Mouse (Mus musculus) lung, embryonic 16.5 days (tissue): Measurements from ENCODE around the gene Adgrv1. TPM values are rescaled to one million over a fixed set of nuclear protein-coding genes. Genes with fewer than 3 reads are reported as not detected.

Experiments used
- ATAC-seq: fragments of 200-750 bp; cut with Nextera tagmentation; 2 replicates; pipeline ENCODE4 v1.8.0; 2017; ENCODE audit warnings: low read depth, mild to moderate bottlenecking, moderate library complexity
- H3K27ac ChIP-seq: fragments of 300-500 bp; sonication (generic); 2 replicates; pipeline ENCODE4 v1.5.1; 2014; ENCODE audit warnings: mild to moderate bottlenecking, control low read depth, low read length
- H3K27me3 ChIP-seq: fragments of 300-500 bp; sonication (generic); 2 replicates; pipeline ENCODE4 v1.6.1; 2014; ENCODE audit warnings: low read depth, low read length, mixed read lengths; ENCODE audit not compliant: control insufficient read depth, insufficient read depth
- H3K36me3 ChIP-seq: fragments of 300-500 bp; sonication (generic); 2 replicates; pipeline ENCODE4 v1.6.1; 2014; ENCODE audit warnings: low read length; ENCODE audit not compliant: control insufficient read depth, insufficient read depth
- H3K4me1 ChIP-seq: fragments of 300-500 bp; sonication (generic); replicated peaks from 2 replicates; pipeline ENCODE4 v1.6.1; 2014; ENCODE audit warnings: low read length, mixed read lengths; ENCODE audit not compliant: control insufficient read depth, insufficient read depth
- H3K4me2 ChIP-seq: fragments of 300-500 bp; sonication (generic); 2 replicates; pipeline ENCODE4 v1.6.1; 2014; ENCODE audit warnings: low read depth, low read length, control low read depth
- H3K4me3 ChIP-seq: fragments of 300-500 bp; sonication (generic); 2 replicates; pipeline ENCODE4 v1.5.1; 2014; ENCODE audit warnings: mild to moderate bottlenecking, low read length, control low read depth
- H3K9ac ChIP-seq: fragments of 300-500 bp; sonication (generic); 2 replicates; pipeline ENCODE4 v1.6.1; 2014; ENCODE audit warnings: low read length, control low read depth
- H3K9me3 ChIP-seq: fragments of 300-500 bp; sonication (generic); 2 replicates; pipeline ENCODE4 v1.6.1; 2016; ENCODE audit warnings: low read length; ENCODE audit not compliant: control insufficient read depth
- WGBS: fragments of 180-500 bp; shearing (Covaris S2); extraction: QIAGEN DNeasy Blood & Tissue Kit; methylation state at CpG from one replicate; pipeline ENCODE4 v1.1.7; 2014; 5-methylcytosine and 5-hydroxymethylcytosine counted together
- polyA plus RNA-seq: library from polyadenylated mRNA; unstranded; fragments of >200 nt; fragmentation: Nextera tagmentation; extraction: Ambion mirVana; gene quantifications from 2 replicates; pipeline ENCODE4 v1.2.1, GENCODE M21; 2015

The Adgrv1 gene
- polyA plus RNA-seq, 1 experiment from 2014 or later, result 1.3 TPM

- WGBS, result 40% methylated on average over 7 of the region's 7 CpGs
- no peak overlapping the region for H3K4me2 ChIP-seq
- no peak overlapping the region for H3K9ac ChIP-seq
Observed at GRCm38 (mm10) chr13:81314306-81315120, 318.4 kb downstream of the Adgrv1 start.

GRCm38 (mm10) chr13:81312148-81312547, 320.8 kb downstream of the Adgrv1 start:
- Histone ChIP-seq H3K36me3 (no peaks in the 10 kb centered on the region), H3K4me3 (no peak overlapping the region), H3K4me1 (no peaks in the 10 kb centered on the region; the same call in 1 of the 2 replicates), H3K9ac (no peak overlapping the region), H3K9me3 (no peaks in the 10 kb centered on the region), H3K27me3 (no peaks in the 10 kb centered on the region), H3K4me2 (no peak overlapping the region), H3K27ac (no peak overlapping the region)
- 53% methylated on average over 5 of the region's 5 CpGs for WGBS
- no peak for ATAC-seq

More at GRCm38 (mm10) chr13:81314306-81315120, 318.4 kb downstream of the Adgrv1 start:
- Histone ChIP-seq H3K36me3 (no peaks in the 10 kb centered on the region), H3K4me1 (no peaks in the 10 kb centered on the region; the same call in 1 of the 2 replicates), H3K9me3 (no peaks in the 10 kb centered on the region), H3K27me3 (no peaks in the 10 kb centered on the region), H3K27ac (no peak overlapping the region), H3K4me3 (no peak overlapping the region)
- peak; percentile 83 for ATAC-seq

GRCm38 (mm10) chr13:81300851-81301250, 332.1 kb downstream of the Adgrv1 start:
- WGBS, result 62% methylated on average over 1 of the region's 1 CpGs
- no peaks in the 10 kb centered on the region for H3K4me1 ChIP-seq
- no peaks in the 10 kb centered on the region for H3K9me3 ChIP-seq
- H3K4me3 ChIP-seq, result no peak overlapping the region
- ATAC-seq, result no peak
- no peak overlapping the region for H3K27ac ChIP-seq
- no peak overlapping the region for H3K4me2 ChIP-seq
- H3K36me3 ChIP-seq, result no peaks in the 10 kb centered on the region
- no peak overlapping the region for H3K9ac ChIP-seq
- H3K27me3 ChIP-seq, result no peaks in the 10 kb centered on the region

GRCm38 (mm10) chr13:81294106-81294505, 338.8 kb downstream of the Adgrv1 start:
- Histone ChIP-seq H3K27ac (no peak overlapping the region), H3K9ac (no peak overlapping the region), H3K4me1 (no peaks in the 10 kb centered on the region), H3K9me3 (no peaks in the 10 kb centered on the region), H3K4me3 (no peak overlapping the region), H3K36me3 (no peaks in the 10 kb centered on the region), H3K27me3 (no peaks in the 10 kb centered on the region), H3K4me2 (no peak overlapping the region)
- ATAC-seq, result no peak
- 19% methylated on average over 1 of the region's 1 CpGs for WGBS

GRCm38 (mm10) chr13:81282193-81282592, 350.8 kb downstream of the Adgrv1 start:
- H3K4me1 ChIP-seq, result peaks cover 3% of the 10 kb centered on the region; the same call in 1 of the 2 replicates
- H3K9ac ChIP-seq, result no peak overlapping the region
- no peak overlapping the region for H3K4me2 ChIP-seq
- no peak for ATAC-seq
- H3K4me3 ChIP-seq, result no peak overlapping the region
- H3K9me3 ChIP-seq, result no peaks in the 10 kb centered on the region
- WGBS, result 71% methylated on average over 6 of the region's 6 CpGs
- no peak overlapping the region for H3K27ac ChIP-seq
- no peaks in the 10 kb centered on the region for H3K27me3 ChIP-seq
- no peaks in the 10 kb centered on the region for H3K36me3 ChIP-seq

GRCm38 (mm10) chr13:81280650-81281229, 352.2 kb downstream of the Adgrv1 start:
- Histone ChIP-seq H3K27ac (no peak overlapping the region), H3K4me2 (no peak overlapping the region), H3K27me3 (no peaks in the 10 kb centered on the region), H3K36me3 (no peaks in the 10 kb centered on the region), H3K4me1 (peaks cover 3% of the 10 kb centered on the region; the same call in 1 of the 2 replicates), H3K9me3 (no peaks in the 10 kb centered on the region), H3K4me3 (no peak overlapping the region), H3K9ac (no peak overlapping the region)
- ATAC-seq, result no peak
- WGBS, result 95% methylated on average over 1 of the region's 1 CpGs

- no peaks in the 10 kb centered on the region for H3K27me3 ChIP-seq
- no peak for ATAC-seq
- H3K4me3 ChIP-seq, result no peak overlapping the region
- peaks cover 3% of the 10 kb centered on the region; the same call in 1 of the 2 replicates for H3K4me1 ChIP-seq
- 63% methylated on average over 5 of the region's 5 CpGs for WGBS
- H3K36me3 ChIP-seq, result no peaks in the 10 kb centered on the region
- H3K27ac ChIP-seq, result 0 out of 2 replicates have a peak overlapping the region, but pooled peaks have one; percentile 1
- no peak overlapping the region for H3K4me2 ChIP-seq
- H3K9ac ChIP-seq, result no peak overlapping the region
- H3K9me3 ChIP-seq, result no peaks in the 10 kb centered on the region
Observed at GRCm38 (mm10) chr13:81279351-81279736, 353.6 kb downstream of the Adgrv1 start.

- H3K9me3 ChIP-seq, result no peaks in the 10 kb centered on the region
- H3K27ac ChIP-seq, result 0 out of 2 replicates have a peak overlapping the region, but pooled peaks have one; percentile 1
- 36% methylated on average over 2 of the region's 2 CpGs for WGBS
- no peak overlapping the region for H3K4me2 ChIP-seq
- no peaks in the 10 kb centered on the region for H3K36me3 ChIP-seq
- no peak overlapping the region for H3K9ac ChIP-seq
- H3K4me1 ChIP-seq, result peaks cover 3% of the 10 kb centered on the region; the same call in 1 of the 2 replicates
- H3K4me3 ChIP-seq, result no peak overlapping the region
- H3K27me3 ChIP-seq, result no peaks in the 10 kb centered on the region
- peak; percentile 78 for ATAC-seq
Observed at GRCm38 (mm10) chr13:81278669-81279350, 354.1 kb downstream of the Adgrv1 start.

GRCm38 (mm10) chr13:81273837-81274236, 359.1 kb downstream of the Adgrv1 start:
- Histone ChIP-seq H3K27ac (no peak overlapping the region), H3K36me3 (no peaks in the 10 kb centered on the region), H3K9me3 (no peaks in the 10 kb centered on the region), H3K4me1 (no peaks in the 10 kb centered on the region), H3K4me3 (no peak overlapping the region), H3K9ac (no peak overlapping the region), H3K27me3 (no peaks in the 10 kb centered on the region), H3K4me2 (no peak overlapping the region)
- no peak for ATAC-seq
- 95% methylated on average over 1 of the region's 1 CpGs for WGBS
